Mouse (Mus musculus) gastrocnemius, postnatal 4 days (tissue): ENCODE measurements at regions not wholly inside any gene's neighbourhood (a gene's known extent, or its start where the extent isn't known, plus 50 kb on each side); places are given as distances from the start of the nearest gene placed in this dataset.
A peak's percentile ranks its signal among the peaks of the same experiment; 100 is the strongest.

Source experiments
- DNase-seq, 2 experiments: peaks; one replicate each; pipeline ENCODE4 v3.0.0; 2021 to 2022; ENCODE audit warnings: low spot score in 2 of 2, mixed read lengths in 2 of 2

DNA sequence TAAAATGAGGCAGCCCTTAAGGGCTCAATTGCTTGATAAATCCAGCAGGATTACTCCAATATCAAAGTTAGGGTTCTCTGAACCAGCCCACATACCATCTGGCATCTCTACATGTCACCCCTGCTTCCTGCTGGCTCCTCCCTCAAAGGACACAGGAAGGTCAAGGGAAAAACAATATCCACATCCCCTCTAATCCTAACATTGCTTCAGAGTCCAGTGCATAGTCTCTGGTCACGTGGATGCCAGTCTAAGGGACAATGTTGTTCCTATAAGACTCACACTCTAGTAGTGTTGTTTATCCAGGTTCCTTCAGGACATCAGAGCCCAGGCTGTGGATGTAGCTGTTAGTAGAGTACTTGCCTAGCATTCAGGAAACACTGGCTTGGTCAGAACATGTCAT is 124.9 kb upstream of the Foxa2 start:
- DNase-seq: no peak

DNA sequence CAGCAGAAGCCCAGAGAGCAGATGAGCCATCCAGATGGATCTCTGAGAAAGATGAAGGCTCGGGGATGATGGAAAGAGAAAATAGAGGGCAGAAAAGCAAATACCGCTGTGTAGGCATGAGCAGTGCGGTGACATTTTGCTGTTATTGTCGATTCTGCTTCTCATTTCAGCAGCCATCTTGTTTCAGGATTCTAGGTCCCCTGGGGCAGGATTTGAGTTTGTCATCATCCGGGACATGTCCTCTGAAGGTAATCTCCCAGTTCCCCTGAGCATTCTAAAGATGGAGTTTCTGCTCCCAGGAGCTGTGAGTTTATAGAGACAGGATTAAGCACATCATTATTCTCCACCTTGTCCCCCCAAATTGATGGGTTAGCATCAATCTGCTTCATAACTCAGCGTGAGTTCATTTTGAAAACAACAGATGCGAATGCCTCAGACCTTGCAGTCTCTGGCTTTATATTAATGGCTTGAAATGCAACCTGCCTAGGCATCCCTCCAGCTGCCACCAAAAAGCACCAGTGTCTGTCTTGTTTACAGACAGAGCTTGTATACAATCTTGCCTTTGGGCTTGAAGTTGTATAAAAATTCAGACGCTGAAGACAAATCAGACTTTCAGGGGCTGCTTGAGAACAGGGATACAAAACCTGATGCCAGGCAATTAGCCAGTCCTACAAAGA is 128.6 kb upstream of the Foxa2 start:
- DNase-seq: no peak

DNA sequence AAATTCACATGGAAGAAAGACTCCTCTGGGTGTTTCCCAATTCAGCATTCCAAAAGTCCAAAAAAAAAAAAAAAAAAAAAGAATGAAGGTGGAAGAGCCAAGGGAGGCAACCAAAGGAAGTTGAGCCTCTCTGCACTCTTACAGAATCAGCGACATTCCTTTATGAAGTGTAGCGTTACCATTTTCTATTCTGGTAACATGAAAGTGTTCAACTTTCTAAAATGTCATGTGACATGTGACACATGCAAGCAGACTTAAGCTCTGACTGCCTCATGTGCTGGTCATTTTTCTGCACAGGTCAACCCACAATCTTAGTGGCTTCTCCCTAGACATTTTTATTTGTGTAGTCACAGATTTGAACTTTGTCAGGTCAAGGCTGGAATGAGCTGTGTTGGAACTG is 133.5 kb upstream of the Foxa2 start:
- DNase-seq: no peak

DNA sequence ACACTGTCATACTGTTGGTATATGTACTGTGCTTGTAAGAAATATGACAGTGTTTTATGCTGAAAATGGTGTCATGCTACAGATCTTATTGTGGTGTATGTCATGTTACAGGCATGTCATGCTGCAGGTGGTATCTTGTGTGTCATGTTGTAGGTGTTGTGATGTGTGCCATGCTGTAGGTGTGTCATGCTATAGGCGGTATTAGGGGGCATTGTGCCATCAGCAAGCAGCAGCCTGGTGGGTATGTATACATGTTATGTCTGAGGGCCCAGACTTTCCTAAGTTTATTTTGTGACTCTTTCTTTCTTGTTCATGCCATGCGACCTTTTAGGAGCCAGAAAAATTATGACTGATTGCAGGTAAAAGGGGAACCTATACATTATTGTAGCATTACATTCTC is 134.7 kb upstream of the Foxa2 start:
- no peak for DNase-seq

DNA sequence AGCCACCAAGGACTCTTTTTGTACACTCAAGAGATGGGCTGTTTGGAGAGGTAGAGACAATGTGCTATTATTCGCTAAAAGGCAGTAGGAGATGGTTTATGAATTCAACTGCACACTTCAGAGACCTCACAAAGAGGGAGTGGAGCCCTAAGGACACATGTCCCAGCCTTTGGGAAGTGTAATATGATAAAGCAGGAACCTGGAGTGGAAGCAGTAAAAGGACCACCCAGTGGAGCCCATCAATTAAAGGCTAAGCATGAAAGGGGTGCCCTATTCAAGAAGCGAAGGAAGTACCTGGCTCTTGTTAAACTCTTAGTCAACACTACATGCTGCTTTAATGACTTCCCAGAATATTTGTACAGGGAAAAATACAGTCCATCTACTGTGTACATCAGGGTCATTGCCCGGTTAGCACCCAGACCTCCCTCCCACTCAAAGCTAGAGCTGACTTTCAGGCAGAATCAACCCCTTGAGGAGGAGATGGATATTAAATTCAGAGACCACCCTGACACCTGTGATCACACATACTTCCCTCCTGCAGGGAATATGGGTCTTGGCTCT is 135.8 kb upstream of the Foxa2 start:
- DNase-seq: no peak

DNA sequence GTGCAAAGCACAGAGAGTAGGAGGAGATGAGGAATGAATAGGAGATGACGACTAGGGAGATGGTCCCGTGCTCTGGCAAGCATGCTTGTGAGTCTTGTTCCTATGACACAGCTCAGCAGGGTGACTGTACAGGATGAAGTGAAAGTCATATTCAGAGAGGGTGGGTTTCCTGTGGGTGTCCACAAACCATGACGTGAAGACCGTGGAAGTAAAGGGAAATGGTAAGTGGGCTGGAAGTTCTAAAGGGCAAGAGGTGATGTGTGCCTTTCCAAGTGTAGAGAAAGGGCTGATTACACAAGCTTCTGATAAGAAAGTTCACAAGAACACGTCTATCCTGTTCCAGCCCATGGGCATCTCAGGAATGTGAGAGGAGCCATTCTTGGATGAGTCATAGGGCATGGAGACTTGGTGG is 138.0 kb upstream of the Foxa2 start:
- no peak for DNase-seq

DNA sequence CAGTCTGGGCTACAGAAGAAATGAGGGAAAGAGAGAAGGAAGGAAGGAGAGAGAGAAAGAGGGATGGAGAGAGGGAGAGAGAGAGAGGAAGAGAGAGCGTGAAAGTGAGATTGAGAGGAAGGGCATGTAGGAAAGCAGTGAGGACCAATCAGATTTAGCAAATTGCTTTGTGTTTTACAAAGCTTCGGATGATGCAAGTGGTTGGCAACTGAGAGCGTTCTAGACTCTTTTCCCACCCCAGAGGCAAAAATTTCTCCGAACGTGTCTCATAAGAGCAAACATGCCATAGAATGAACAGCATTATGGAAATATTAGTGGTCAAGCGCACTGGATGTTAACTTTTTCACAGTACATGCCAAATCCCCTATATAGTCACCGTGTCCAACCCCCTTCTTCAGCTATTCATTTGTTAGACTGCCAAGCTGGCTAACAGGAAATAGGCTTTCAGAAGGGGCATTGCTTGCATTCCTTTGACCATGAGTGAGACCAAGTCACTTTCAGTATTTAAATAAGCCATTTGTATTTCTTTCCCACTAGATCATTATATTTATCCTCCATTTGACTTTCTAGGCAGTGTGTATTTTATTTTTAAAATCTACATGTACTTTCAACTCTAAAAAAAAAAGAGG is 139.7 kb upstream of the Foxa2 start:
- no peak for DNase-seq

DNA sequence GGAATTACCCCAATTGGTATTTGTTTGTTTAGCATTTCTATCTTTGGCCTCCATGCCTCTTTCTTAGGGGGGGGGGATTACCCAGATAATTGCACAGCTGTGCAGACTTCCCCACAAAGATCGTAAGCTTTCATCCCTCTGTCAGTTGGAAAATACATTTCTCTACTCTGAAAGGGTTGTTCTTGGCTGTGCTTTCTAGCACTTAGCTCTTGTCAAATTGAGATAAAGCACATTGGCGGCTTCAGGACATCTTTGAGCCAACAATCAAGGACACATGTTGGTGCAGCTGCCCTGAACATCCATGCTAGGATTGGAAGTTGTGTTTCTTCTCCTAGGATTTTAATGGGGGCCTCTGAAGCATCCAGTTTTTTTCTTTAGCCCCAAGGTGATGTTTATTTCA is 142.1 kb upstream of the Foxa2 start:
- DNase-seq: no peak

DNA sequence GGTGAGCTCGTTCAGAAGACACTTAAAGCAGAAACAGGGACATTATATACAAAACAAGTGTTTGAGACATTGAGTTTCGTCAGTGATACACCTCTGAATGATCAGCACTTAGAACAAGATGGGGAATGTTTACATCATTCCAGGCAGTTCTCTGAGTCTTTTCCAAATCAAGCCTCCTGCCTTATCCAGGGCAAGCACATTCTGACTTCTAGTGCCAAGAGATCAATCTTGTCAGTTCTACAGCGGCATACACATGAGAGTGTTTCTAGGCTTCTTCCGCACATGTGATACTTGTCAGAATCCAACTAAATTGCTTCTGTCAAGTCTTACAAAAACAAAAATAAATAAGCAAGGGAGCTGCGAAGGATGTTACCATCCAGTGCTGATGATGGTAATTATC is 142.5 kb upstream of the Foxa2 start:
- no peak for DNase-seq

DNA sequence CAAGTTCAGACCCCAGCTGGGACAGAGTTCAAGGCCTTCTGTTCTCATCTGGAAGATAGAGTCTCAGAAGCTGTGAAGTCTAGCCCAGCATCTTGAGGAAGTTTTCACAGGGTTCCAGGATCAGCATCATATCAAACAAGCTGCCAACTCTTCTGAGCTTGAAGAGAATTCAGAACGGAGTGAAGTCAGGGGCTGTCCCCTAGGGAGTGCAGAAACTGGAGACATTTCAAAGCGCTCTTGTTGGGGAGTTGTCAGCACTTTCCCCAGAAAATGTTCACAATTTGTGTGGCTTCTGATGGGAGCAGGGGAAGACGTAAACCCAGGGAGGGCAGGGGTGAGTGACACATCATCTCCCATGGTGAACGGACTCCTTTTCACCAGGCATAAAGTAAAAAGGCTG is 146.2 kb upstream of the Foxa2 start:
- peak; percentile 31 to 55 for DNase-seq

DNA sequence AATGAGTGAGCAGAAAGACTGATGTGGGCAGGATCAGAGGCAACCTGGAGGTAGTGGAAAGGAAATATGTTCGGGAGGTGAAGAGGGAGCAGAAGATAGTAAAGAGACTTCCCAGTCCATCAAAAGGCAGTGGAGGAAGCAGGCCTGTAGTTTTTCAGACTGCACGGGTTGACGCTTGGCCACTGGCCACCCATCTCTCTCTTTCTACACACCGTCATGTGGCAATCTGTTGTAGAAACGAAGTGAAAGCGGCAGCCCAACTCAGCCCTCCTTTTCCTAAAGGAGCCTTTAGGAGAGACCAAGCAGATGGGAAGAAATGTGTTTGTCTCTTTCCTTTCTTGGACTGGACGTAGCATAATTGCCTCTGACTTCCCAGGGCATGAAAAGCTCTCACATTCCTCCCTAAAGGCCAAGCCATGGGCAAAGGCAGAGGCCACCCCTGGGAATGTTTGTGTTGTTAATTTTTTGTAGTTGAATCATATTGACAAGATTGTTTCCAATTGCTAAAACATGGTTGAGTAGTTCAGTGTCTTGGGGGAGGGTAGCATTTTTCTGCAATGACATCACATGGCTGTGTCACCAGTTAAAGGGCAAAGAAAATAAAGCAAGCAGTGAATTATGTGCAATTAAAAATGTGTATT is 150.7 kb upstream of the Foxa2 start:
- DNase-seq: no peak

DNA sequence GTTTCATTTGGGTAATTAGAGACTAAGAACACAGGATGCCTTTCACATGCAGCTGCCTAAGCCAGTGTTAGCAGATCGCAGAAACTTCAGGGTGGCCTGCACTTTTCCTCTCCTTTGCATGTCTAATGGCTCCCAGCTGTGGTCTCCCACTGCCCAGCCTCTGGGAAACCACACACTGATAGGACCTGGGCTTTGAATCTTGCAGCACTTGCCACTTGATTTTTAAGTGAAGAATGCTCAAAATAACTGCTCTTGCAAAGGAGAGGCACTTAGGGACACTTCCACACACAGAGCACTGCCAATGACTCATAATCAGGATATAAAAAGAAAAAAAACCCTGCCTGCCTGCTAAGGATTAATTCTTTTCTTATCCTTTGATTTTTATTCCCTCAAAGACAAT is 159.9 kb upstream of the Foxa2 start:
- no peak for DNase-seq

DNA sequence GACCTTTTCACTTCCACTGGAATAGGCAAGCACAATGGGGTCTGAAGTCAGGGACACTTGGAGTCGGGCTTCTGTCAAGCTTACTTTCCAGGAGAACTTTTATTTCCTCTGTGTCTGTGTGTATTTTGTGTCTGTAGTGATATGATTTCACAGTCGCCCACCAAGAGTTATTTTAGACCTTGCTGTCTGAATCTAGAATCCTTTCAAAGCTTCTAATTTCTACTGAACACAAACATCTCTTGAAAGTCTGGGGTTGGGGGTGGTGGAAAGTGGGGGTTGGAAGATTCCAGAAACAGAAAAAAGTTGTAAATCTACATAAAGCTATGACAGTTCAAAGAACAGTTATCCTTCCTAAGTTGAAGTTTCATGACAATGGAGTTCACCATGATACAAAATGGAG is 164.0 kb upstream of the Foxa2 start:
- DNase-seq: no peak

DNA sequence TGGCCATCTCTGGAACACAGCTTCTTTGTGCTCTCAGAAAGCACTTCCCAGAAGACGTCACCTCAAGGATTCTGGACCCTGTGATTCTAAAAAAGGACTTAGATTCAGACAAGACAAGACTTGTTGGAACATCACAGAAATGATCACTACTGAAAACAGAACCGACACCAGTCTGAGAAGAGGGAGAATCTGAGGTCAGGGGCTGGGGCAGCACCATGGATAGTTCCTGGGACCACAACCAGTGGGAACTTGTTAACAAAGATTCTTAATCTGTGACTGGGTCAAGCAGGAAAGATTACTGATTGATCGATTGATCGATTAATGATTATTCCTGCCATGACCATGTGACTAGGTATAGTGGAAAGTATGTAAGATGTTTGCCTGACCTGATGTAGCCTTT is 170.4 kb upstream of the Foxa2 start:
- DNase-seq: no peak

DNA sequence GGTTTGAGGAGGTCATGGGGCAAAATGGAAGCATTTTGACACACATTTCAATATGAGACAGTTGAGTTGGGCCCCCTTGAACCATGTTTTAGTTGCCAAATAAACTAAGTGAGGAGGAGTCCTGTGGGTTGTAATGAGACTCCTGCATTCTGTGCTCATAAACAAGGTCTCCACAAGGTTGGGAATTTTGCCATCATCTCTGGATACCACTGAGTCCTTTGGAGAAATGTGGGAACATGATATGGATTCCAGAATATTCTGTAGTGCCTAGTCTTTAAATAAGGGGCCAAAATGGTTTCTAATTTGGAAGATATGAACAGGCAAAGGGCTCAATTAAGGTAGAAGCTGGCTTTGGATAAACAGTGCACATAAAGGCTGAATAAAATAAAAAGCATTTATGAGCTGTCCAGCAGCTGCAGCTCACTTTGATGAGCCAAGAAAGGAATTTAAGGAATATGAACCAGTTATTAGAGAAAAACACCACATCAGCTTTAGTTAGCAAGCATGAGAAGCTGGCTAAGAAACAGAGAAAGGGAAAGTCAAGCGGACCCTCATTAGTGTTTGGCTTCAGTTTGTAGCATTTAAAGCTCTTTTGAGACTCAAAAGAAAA is 161.3 kb upstream of the Sstr4 start:
- no peak for DNase-seq

DNA sequence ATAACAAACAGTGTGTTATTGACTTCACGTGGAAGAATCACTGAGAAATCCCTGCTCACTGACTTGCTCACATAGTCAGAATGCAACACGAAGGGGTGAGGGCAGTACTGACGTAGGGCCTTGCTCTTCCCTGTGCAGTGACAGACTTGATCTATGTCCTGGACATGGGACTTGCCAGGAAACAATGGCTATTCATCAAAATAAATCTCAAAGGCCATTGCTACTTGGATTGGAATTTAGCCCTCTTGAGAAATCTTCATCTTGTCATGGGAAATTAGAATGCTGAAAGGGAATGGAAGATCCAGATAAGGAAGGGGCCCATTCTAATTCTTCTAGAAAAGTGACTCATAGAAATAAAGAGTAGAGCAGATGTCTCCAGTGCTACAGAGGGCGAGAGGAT is 158.0 kb upstream of the Sstr4 start:
- DNase-seq: no peak

DNA sequence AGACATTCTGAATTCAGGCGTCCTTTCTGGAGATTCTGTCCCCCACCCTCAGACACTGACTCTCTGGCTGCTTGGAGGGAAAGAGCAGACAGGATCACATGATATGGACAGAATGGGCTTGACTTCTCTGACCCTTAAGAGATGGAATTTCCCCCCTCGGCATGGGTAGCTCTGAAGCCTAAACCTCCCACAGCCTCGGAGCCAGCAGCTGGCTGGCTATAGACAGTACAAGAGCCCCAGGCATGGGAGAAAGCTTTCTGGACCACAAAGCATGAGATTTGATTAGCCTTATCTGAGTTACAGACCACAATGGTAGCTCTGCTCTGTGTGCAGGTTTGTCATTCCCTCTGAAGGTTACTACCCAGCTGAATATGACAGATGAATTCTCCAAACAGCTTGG is 156.1 kb upstream of the Sstr4 start:
- DNase-seq: no peak

DNA sequence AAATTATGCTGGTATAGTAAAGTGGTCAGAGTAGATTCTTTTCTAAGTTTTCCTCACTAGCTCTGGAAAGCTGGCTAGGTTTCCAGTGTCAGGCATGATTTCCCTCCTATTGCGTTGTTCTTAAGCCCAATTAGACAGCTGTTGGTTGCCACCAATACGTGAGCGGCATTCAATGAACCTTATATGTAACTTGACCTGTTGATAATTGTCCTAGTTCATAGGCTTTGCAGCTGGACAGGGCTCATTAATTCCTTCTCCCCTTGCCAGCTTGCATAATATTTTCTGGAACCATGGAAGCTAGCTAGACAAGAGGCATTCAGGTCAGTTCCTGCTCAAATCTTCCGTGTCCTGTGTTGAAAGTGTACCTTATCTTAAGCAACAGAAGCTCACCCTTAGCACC is 152.9 kb upstream of the Sstr4 start:
- no peak for DNase-seq

DNA sequence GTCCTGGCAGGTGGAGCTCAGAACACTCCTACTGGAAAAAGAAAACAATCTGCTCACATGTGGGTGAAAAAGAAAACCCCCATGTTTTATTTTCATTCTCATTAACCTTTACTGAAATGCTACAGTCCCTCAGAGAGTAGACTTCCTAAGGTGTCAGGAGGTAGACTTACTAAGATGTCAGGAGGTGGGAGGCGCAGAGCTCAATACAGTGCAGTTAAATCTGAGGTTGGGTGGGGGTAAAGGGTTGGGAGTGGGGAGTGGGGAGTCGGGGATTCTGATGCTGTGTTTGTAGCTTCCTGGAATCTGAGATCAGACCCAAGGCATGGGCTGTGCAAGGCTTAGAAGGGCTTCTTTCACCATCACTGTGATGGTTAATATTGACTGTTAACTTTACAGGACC is 149.6 kb upstream of the Sstr4 start:
- DNase-seq: no peak

DNA sequence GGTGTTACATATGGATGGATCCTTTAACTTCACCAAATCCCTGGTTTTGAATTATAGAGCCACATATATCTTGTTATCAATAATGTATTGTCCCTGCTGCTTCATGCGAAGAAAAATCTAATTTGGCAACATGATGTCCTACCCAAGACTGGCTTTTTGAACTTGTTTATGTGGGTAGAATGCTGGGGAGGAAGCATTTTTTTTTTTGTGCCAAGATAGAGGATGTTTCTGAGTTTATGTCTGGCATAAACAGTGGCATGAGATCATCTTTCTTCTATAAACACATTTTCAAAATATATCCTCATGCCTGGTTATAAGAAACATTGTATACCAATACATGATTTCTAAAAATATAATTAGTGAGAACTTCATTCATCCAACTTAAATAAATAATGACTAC is 144.2 kb upstream of the Sstr4 start:
- DNase-seq: no peak

DNA sequence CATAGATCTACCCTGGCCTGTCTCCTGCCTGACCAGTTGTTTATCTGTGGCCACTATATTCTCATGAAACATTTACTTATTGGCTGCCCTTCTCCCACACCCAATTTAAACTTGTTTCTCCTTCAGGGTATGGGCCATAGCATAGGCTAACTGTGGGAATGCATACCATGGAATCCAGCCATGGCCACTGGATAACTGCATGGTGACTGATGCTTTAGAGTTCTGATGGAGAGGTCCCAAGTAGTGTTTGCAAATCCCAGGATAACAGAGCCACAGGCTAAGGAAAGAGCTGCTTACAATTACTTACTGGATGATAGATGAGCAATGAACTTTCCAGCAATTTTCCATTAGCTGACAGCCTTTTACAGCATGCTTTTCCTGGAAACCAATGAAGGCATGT is 139.5 kb upstream of the Sstr4 start:
- no peak for DNase-seq

DNA sequence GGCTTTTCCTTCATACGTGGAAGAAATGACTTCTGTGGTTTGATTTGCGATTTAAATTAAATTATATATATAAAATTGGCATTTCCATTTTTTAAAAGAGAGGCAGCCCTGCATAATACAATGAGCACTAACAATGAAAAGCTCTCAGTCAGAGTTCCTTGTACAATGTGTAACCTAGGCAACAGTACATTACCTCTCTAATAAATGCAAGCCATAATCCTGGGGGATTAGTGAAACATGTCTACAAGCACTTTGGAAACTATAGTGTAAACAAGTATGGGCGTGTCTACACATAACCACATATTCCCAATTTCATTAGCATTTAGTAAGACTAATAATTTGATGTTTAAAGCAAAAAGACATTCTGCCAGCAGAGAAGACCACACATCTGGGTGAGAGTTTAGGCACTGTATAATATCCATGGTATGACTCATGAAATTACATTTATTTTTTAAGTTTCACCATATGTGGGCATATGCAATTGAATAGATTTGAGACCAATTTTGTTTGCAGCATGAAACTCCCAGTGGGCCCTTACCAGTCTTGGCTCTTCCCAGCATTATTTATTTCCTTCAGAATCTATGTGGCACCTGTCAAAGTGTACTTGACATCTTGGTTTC is 130.9 kb upstream of the Sstr4 start:
- no peak for DNase-seq
